Mouse (Mus musculus) C2C12 (cell line): ENCODE measurements at regions not wholly inside any gene's neighbourhood (a gene's known extent, or its start where the extent isn't known, plus 50 kb on each side); places are given as distances from the start of the nearest gene placed in this dataset.

Source experiments
- CEBPB ChIP-seq: IDR thresholded peaks from one replicate; pipeline ENCODE4 v1.6.1; 2011; ENCODE audit warnings: low read depth, mild to moderate bottlenecking, control low read depth, moderate library complexity
- CTCF ChIP-seq: IDR thresholded peaks from one replicate; pipeline ENCODE4 v1.5.1; 2011; ENCODE audit not compliant: control insufficient read depth, insufficient read depth, insufficient read length
- FOSL1 ChIP-seq: IDR thresholded peaks from one replicate; pipeline ENCODE4 v1.8.0; 2011; ENCODE audit warnings: mild to moderate bottlenecking, low read length; ENCODE audit not compliant: poor library complexity, insufficient read depth, severe bottlenecking
- MAX ChIP-seq: IDR thresholded peaks from one replicate; pipeline ENCODE4 v1.6.1; 2011; ENCODE audit warnings: mild to moderate bottlenecking, control low read depth
- MYOD1 ChIP-seq: IDR thresholded peaks from one replicate; pipeline ENCODE4 v1.6.1; 2011; ENCODE audit warnings: low read depth; ENCODE audit not compliant: control insufficient read depth, insufficient read length
- USF1 ChIP-seq: IDR thresholded peaks from one replicate; pipeline ENCODE4 v1.6.1; 2011; ENCODE audit warnings: low read depth, mild to moderate bottlenecking, control low read depth, moderate library complexity

DNA sequence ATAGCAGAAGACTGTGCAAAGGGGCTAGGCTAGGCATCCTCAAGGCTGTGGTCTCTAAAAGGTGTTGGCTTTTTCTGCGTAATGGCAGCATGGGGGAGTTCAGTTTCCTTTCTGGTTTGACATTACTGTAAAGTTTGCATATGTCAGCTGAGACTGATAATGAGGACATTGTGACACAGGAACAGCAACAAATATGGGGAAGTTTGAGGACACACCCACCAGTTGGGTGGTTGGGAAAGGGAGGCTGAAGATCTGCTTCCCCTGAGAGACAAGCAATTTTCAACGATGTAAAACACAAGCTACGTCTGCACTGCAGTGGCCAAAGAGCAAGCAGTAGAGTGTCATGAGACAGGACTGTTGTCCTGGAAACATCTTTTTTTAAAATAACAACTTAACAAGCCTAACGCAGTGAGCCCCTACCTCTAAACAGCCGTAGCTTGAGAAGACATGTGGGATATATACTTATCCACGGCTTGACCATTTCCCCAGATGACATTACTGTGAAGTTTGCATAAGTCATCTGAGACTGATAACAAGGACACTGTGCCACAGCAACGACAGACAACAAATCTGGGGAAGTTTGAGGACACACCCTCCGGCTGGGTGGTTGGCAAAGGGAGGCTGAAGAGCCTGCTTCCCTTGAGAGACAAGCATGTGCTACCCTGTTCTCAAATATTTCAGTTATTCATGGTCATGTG, 173.8 kb downstream of the Plk2 start:
- no peak for TF ChIP-seq MAX
- TF ChIP-seq CTCF, result no peak
- TF ChIP-seq FOSL1, result no peak
- TF ChIP-seq MYOD1, result no peak
- TF ChIP-seq CEBPB, result no peak
- no peak for TF ChIP-seq USF1
